Mouse (Mus musculus) cerebellum, postnatal 14 days (tissue): ENCODE results near the gene Wnt3a.
"Not testable (repeated sequence)": the region's sequence is repeated elsewhere in the genome, so short reads cannot be mapped to it uniquely, and the experiment has no call there.

Source experiments
- DNase-seq, 2 experiments: peaks; one replicate each; pipeline ENCODE4 v3.0.0; 2021; ENCODE audit warnings: mixed read lengths in 2 of 2

Wnt3a gene

DNA sequence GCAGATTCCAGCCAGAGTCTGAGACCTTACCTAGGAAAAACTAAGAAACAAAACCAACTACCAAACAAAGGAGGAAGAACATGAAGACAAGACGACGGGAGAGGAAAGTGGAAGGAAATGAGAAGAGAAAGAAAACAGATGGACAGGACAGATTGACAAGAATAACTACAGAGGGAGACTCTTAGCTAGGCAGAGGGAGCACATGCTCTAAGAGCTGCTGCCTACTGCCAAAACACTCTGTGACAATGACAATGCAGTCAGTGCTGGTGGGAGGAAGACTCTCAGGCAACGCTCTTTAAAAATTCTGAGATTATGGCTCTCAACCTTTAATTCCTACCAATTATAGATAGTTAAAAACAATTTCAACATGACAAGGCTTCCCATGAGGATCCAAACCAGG, 73.6 kb downstream of the Wnt3a start:
- no peak for DNase-seq

DNA sequence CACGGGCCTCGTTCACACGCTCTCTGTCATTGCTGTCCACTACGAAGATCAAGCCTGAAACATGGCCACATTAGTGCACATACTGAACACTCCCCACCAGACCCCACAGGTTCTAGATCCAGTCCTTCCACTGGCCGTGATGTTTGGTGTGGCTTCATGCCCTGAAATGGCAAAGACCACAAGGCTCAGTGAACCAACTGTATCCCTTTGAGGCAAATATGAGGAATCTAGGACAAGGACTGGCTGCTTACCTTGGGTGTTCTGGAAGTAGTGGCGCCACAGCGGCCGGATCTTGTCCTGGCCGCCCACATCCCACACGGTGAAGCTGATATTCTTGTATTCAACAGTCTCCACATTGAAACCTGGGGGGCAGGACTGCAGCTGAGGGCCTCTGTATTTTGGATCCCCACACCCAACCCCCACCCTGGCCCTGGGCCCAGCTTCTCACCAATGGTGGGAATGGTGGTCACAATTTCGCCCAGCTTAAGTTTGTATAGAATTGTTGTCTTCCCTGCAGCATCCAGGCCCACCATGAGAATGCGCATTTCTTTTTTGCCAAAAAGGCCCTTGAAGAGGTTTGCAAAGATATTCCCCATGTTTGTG, 77.6 kb downstream of the Wnt3a start:
- peak in 1 of 2 experiments; percentile 50 for DNase-seq

DNA sequence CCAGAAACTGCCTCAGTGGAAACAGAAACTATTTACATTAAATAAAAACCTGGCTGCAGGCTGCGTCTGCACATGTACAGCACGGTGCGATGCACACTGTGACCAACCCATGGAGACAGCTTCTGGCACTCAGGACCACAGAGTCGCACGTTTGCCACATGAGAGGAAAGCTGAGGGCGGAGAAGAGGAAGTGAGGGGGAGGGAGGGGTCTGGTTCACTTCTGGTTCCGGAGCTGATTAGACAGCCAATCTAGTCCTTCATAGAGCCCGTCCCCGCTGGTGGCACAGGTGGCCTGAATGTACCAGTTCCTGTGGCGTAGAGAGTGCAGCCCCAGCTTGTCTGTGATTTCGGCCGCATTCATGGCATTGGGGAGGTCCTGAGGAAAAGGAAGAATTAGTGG, 78.2 kb downstream of the Wnt3a start:
- not testable (repeated sequence) for DNase-seq

DNA sequence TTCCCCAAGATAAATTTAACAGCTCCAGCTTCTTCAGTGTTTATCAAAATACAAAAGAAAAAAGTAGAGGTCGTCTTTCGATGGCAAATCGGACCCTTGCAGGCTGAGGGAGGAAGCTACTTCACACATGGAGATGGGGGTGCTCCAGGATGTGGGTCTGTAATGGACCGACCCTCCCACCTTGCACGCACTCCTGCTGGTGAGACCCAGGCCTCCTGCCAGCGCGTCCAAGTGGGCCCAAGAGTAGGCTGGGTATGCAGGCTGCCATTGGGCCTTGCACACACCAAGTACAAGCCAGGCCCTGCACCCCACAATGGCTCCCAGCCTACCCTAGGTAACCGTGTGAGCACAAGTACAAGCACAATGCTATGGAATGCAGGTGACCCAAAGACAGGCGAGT, 79.0 kb downstream of the Wnt3a start:
- not testable (repeated sequence) for DNase-seq

GRCm38 (mm10) chr11:59210020-59210419, 80.5 kb downstream of the Wnt3a start:
- DNase-seq, result no peak

- DNase-seq, result peak in 1 of 2 experiments; percentile 51
Measured at GRCm38 (mm10) chr11:59209580-59209979, 81.0 kb downstream of the Wnt3a start.

DNA sequence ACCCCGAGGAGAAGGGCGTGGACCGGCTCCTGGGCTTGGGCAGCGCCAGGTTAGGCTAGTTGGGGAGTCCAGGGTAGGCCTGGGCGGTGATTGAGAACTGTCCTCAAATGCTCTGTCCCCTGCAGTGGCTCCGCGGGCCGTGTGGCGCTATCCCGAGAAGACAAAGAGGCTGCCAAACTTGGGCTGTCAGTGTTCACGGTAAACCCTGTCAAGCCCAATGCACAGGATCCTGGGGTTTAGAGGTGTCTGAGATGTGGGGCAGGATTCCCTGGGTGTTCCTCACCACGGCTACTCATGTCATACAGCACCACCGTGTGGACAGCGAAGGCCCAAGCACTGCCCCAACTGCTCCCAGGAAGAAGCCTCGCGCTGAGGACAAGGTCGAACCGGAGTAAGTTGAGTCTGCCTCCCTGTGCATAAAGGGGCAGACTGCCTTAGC, 81.5 kb downstream of the Wnt3a start:
- peak; percentile 67 to 78 for DNase-seq

GRCm38 (mm10) chr11:59208153-59208831, 82.3 kb downstream of the Wnt3a start, which contains the start of gene 2310033P09Rik:
2310033P09Rik (plus strand) TSS chr11:59208321.
- DNase-seq, result peak; percentile 96 to 97

DNA sequence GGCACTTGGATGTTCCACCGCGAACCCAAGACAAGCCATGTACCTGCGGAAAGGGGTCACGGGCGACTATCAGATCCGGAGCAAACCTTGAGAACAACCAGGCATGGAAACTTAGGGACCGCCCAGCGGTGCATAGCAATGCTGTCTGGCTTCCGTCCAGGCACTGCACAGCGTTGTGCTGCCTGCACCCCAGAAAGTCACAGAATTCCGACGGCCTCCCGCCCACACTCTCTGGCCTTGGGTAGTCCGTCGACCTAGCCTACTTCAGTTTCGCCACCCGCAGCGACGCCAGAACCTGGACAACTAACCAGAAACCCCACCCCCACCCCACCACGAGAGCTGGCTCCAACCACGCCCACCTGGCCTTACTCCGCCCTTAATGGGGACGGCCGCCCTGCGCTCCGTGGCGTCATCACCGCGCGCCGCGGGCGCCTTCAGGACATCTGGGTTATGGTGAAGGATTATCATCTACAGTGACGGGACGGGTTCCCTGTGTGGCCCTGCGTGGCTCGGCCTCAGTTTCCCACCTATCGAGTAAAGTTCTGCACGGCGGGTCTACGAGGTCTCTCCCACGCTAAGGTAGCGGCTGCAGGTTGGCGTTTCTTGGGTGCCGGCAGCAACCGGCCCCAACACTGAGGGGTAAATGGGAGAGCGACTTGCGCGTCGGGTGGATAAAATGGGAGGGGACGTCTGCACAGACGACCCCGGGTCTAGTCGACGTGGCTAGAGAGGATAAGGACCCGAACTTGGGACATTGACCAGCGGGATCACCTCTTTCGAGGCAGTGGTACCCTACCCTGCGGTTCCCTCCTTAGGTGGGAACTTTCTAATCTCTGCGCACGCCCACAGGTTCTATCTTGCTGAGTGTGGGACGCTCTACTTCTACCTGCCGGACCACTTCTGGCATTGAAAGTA, 88.2 kb downstream of the Wnt3a start, which contains the start of gene Mrpl55:
TSS of gene Mrpl55 (plus strand) at position 406 of the 915 bp plus-strand sequence.
- peak; percentile 96 for DNase-seq

DNA sequence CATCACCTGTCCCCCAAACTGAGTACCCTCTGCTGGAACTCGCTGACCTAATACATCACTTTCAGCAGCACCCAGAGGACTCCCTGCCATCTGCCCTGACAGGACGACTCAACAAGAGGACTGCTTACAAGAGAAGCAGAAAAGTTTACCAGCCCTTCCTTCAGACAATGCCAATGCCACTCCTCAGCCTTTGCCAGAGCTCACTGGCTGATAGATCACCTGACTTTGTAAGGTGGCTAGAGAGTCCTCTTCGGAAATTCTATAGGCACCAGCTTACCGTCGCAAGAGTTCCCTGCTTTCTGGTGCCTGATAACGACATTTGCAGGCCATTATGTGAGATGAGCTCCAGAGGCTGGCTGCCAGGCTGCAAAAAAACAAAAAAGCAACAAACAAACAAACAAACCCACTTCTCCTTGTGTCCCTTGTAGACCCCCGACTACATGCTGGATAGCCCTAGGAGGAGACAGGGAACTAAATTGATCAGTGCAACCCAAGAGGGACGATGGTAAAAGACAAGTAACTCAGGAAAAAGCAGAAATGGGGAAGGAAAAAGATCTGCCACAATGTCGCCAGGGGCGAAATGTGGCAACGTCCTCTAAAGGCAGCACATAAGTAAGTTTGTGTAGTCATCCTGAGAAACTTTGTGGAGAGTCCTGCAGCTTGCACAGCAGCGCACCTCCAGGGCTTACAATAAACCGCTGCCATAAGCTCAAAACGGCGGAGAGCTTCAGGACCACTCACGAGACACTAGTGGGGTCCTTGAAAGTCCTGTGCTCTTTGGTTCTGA, 89.1 kb downstream of the Wnt3a start:
- DNase-seq, result no peak
